Mouse (Mus musculus) stomach, embryonic 16.5 days (tissue): ENCODE measurements at regions not wholly inside any gene's neighbourhood (a gene's known extent, or its start where the extent isn't known, plus 50 kb on each side); places are given as distances from the start of the nearest gene placed in this dataset.

ENCODE experiments used
- ATAC-seq: fragments of 200-750 bp; cut with Nextera tagmentation; 2 replicates; pipeline ENCODE4 v1.8.0; 2017; ENCODE audit warnings: moderate number of reproducible peaks, moderate TSS enrichment; ENCODE audit not compliant: insufficient read depth, low FRiP score
- H3K27ac ChIP-seq: fragments of 300-500 bp; sonication (generic); 2 replicates; pipeline ENCODE4 v1.5.1; 2014; ENCODE audit warnings: low read length
- H3K27me3 ChIP-seq: fragments of 300-500 bp; sonication (generic); 2 replicates; pipeline ENCODE4 v1.6.1; 2014; ENCODE audit warnings: low read length, control low read depth, mixed read lengths; ENCODE audit not compliant: control insufficient read depth, insufficient read depth
- H3K36me3 ChIP-seq: fragments of 300-500 bp; sonication (generic); 2 replicates; pipeline ENCODE4 v1.6.1; 2014; ENCODE audit warnings: low read length; ENCODE audit not compliant: control insufficient read depth, insufficient read depth
- H3K4me1 ChIP-seq: fragments of 300-500 bp; sonication (generic); 2 replicates; pipeline ENCODE4 v1.6.1; 2014; ENCODE audit warnings: low read length, control low read depth, mixed read lengths; ENCODE audit not compliant: control insufficient read depth, insufficient read depth
- H3K4me2 ChIP-seq: fragments of 300-500 bp; sonication (generic); 2 replicates; pipeline ENCODE4 v1.6.1; 2014; ENCODE audit warnings: low read depth, low read length, mixed read lengths
- H3K4me3 ChIP-seq: fragments of 300-500 bp; sonication (generic); replicated peaks from 2 replicates; pipeline ENCODE4 v1.5.1; 2014; ENCODE audit warnings: mild to moderate bottlenecking, low read length
- H3K9ac ChIP-seq: fragments of 300-500 bp; sonication (generic); 2 replicates; pipeline ENCODE4 v1.6.1; 2014; ENCODE audit warnings: low read length
- H3K9me3 ChIP-seq: fragments of 300-500 bp; sonication (generic); replicated peaks from 2 replicates; pipeline ENCODE4 v1.6.1; 2016; ENCODE audit warnings: low read length, control low read depth; ENCODE audit not compliant: control insufficient read depth
- WGBS: fragments of 180-500 bp; shearing (Covaris S2); extraction: QIAGEN DNeasy Blood & Tissue Kit; methylation state at CpG from one replicate; pipeline ENCODE4 v1.1.7; 2014; 5-methylcytosine and 5-hydroxymethylcytosine counted together

- H3K27ac ChIP-seq, result no peak overlapping the region
- no peaks in the 10 kb centered on the region for H3K36me3 ChIP-seq
- H3K4me1 ChIP-seq, result no peaks in the 10 kb centered on the region
- no peak overlapping the region for H3K4me3 ChIP-seq
- no peaks in the 10 kb centered on the region for H3K27me3 ChIP-seq
- no peak for ATAC-seq
- no peaks in the 10 kb centered on the region for H3K9me3 ChIP-seq
- 66% methylated on average over 5 of the region's 5 CpGs for WGBS
- H3K9ac ChIP-seq, result no peak overlapping the region
- H3K4me2 ChIP-seq, result no peak overlapping the region
Measured at GRCm38 (mm10) chr16:76076231-76076630, 54.1 kb upstream of the Samsn1 start.
